Mouse (Mus musculus) erythroblast, embryonic 14.5 days (primary cell): ENCODE data around the gene Ercc6l2. TPM values are rescaled to one million over a fixed set of nuclear protein-coding genes. Genes with fewer than 3 reads are reported as not detected.

ENCODE experiments used
- H3K27me3 ChIP-seq: 2 replicates; pipeline ENCODE4 v1.6.1; 2012; ENCODE audit warnings: inconsistent platforms; ENCODE audit not compliant: control insufficient read depth
- H3K36me3 ChIP-seq: 2 replicates; pipeline ENCODE4 v1.6.1; 2012; ENCODE audit warnings: mild to moderate bottlenecking, inconsistent platforms; ENCODE audit not compliant: control insufficient read depth
- H3K4me1 ChIP-seq: 2 replicates; pipeline ENCODE4 v1.6.1; 2012; ENCODE audit warnings: inconsistent platforms; ENCODE audit not compliant: control insufficient read depth
- H3K4me3 ChIP-seq: replicated peaks from 2 replicates; pipeline ENCODE3; 2012; ENCODE audit warnings: moderate library complexity, mild to moderate bottlenecking, inconsistent platforms
- H3K9me3 ChIP-seq: 2 replicates; pipeline ENCODE4 v1.6.1; 2012; ENCODE audit warnings: low read length, inconsistent platforms, mixed read lengths; ENCODE audit not compliant: control insufficient read depth
- GATA1 ChIP-seq: IDR thresholded peaks from 2 replicates; pipeline ENCODE4 v1.6.1; 2012; ENCODE audit warnings: low read length, inconsistent platforms, mixed read lengths
- TAL1 ChIP-seq: IDR thresholded peaks from 3 replicates; pipeline ENCODE4 v1.6.1; 2012; ENCODE audit warnings: low read length, inconsistent platforms, mixed read lengths
- polyA plus RNA-seq: library from polyadenylated mRNA; stranded (reverse); fragments of >175 nt; gene quantifications from 2 replicates; pipeline ENCODE4 v1.2.3, GENCODE M21; 2012

Gene Ercc6l2
- polyA plus RNA-seq, 1 experiment, result 0.36 TPM

DNA sequence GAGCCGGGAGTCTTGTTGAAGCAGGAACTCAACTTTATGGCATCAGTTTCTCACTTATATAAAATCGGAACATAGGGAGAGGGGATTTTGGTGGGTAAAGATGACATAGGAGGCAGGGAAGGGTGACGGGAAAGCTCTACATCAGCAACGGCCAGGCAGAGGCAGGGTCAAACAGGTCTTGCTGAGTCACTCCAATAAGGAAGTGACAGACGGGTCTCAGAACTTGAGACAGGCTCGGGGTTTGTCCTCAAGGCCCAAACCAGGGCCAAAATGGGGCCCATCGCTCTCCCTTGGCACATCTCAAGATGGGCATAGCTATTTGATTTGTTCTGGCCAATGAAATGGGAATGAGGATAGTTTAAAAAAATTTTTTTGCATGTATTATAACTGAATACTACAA lies 128.6 kb downstream of the Ercc6l2 start:
- Histone ChIP-seq H3K36me3 (no peaks in the 10 kb centered on the region), H3K9me3 (no peaks in the 10 kb centered on the region), H3K4me1 (no peaks in the 10 kb centered on the region), H3K27me3 (no peaks in the 10 kb centered on the region), H3K4me3 (no peak overlapping the region)
- no peak for TF ChIP-seq GATA1
- TF ChIP-seq TAL1, result no peak

DNA sequence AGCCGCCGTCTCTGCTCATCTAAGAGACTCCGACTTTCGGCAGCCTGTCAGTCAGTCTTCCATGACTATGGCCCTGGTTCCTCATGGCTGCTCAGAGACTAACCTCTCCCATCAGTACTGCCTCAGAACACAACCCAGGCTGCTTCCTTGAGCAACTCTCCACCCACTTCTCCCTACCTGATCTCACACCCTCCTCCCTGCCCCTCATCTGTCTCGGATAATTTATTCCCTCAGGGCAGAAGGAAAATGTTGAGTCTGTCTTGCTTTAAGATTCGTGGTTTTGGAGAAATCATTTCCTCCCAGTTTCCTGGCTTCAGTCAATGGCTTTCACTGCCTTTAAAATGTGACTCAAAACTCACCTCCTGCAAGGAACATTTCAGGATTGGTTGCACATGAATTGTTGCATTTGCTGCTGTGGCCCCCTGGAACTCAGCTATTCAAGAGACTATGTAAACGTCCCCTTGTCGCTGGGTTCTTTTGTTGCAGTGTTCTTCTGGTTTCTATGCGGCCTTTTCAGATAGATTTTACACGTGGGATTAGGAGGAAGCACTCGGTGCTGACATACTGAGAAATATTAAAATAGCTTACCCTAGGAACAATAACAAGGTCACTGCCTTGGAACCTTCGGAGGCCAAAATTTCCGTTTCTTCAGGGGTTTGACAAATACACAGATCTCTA lies 129.4 kb downstream of the Ercc6l2 start:
- H3K4me3 ChIP-seq, result no peak overlapping the region
- H3K27me3 ChIP-seq, result no peaks in the 10 kb centered on the region
- TF ChIP-seq GATA1, result no peak
- TF ChIP-seq TAL1, result no peak
- no peaks in the 10 kb centered on the region for H3K9me3 ChIP-seq
- no peaks in the 10 kb centered on the region for H3K4me1 ChIP-seq
- no peaks in the 10 kb centered on the region for H3K36me3 ChIP-seq

Other genes with a start within 250 kb of the Ercc6l2 start
- gene Ptch1, start 241.6 kb upstream of the Ercc6l2 start, polyA plus RNA-seq, result 0.26 and 0.93 TPM in 2 replicates